16 mouse cellular contexts compared by ENCODE assay signal in the genomic region with DNA sequence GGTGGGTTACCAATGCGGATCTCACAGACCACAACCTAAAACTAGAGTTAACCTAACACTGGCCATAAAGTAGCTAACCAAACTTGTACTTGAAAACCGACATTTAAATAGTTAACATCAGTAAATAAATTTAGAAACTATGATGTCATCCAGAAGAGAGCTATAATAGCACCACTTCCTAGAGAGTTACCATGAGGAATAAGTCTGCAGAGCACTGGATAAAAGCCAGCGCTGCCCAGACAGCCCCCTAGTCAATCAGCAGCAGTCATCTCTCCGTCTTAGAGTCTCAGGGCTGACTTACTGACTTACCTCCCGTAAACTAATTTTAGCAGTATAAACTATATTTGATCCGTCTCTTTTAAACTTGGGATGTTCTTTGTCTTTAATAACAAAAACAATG. TPM values are rescaled to one million over a fixed set of nuclear protein-coding genes. Genes with fewer than 3 reads are reported as not detected.
"Had no signal": no experiment of that assay in that cellular context is flagged by ENCODE, and none has a peak within 500 bp of the region (broad histone marks: within the 10 kb centered on the region; RNA-seq: fewer than 3 reads in every experiment).

No protein-coding gene starts in this region.

- H3K27me3 ChIP-seq: limb, embryonic 12.5 days; liver, embryonic 13.5 days; midbrain, embryonic 13.5 days; stomach, embryonic 15.5 days had no signal

- H3K27ac ChIP-seq: kidney, postnatal 0 days; limb, embryonic 12.5 days; liver, embryonic 13.5 days; midbrain, embryonic 13.5 days; stomach, embryonic 15.5 days had no signal

- H3K9me3 ChIP-seq: limb, embryonic 12.5 days; liver, embryonic 13.5 days; midbrain, embryonic 13.5 days; stomach, embryonic 15.5 days had no signal

- H3K9ac ChIP-seq: limb, embryonic 12.5 days; liver, embryonic 13.5 days; liver, postnatal 0 days; midbrain, embryonic 13.5 days; stomach, embryonic 15.5 days had no signal

- DNase-seq: kidney, adult 9 months; kidney, postnatal 36 days; layer of hippocampus, adult 9-11 months; layer of hippocampus, postnatal 36 days; liver; liver, embryonic 13.5 days; liver, postnatal 0 days; lung, postnatal 36 days; right cerebral cortex, postnatal 14 days; thymus, adult 2 months; thymus, postnatal 36 days had no signal

- H3K4me3 ChIP-seq: limb, embryonic 12.5 days; liver, embryonic 13.5 days; midbrain, embryonic 13.5 days; stomach, embryonic 15.5 days had no signal

- H3K36me3 ChIP-seq: stomach, embryonic 15.5 days had no signal

- ATAC-seq: liver, postnatal 0 days; midbrain, embryonic 13.5 days had no signal

- H3K4me2 ChIP-seq: limb, embryonic 12.5 days; liver, embryonic 13.5 days; midbrain, embryonic 13.5 days; stomach, embryonic 15.5 days had no signal

RNA-seq across cellular contexts. Expression of a gene that starts 20.1 kb away (rescaled TPM):
- total RNA-seq: megakaryocyte progenitor cell, adult 5-6 weeks had no signal
